Mouse (Mus musculus): ENCODE measurements around the gene Dnmt3b.
"Not testable (repeated sequence)": the region's sequence is repeated elsewhere in the genome, so short reads cannot be mapped to it uniquely, and the experiment has no call there.

The Dnmt3b gene

DNA sequence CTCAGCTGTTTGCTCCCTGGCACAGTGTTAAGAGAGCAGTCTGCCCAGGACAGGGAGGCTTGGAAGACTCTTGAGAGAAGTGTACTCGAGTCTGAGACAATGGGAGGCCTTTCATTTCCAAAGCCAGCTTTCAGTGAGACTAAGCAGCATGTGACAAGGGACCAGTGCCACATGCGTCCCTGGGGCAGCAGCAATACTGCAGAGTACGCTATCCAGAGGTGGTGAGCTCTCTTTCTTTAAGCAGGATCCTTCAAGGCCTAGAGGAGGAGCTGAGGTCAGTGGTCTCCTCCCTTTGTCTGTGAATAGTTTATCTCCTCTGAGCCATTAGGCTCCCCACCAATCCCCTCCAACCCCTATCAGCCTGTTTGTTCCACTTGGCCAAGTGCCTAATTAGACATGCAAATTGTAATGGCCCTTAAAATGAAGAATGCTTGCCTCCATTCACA lies 63.4 kb downstream of the Dnmt3b start:
- DNase-seq (ENCODE audit: low spot score in 2 of 2): no peak

DNA sequence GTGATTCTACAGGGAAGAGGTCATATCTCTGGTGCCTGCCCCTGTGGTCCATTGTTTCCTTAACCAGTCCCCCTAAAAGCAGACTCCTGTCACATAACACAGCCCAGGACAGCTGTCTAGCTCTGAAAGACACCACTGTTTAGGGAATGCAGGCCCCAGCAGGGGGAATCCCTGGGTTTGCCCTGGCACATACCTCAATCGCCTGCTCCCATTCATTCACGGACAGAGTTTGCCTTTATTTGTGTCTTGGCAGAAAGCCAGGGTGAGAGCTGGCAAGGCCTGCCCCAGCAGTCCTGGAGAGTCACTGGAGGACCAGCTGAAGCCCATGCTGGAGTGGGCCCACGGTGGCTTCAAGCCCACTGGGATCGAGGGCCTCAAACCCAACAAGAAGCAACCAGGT lies 64.0 kb downstream of the Dnmt3b start:
- peak in 1 of 2 experiments; percentile 35 for DNase-seq (ENCODE audit: low spot score in 2 of 2)

DNA sequence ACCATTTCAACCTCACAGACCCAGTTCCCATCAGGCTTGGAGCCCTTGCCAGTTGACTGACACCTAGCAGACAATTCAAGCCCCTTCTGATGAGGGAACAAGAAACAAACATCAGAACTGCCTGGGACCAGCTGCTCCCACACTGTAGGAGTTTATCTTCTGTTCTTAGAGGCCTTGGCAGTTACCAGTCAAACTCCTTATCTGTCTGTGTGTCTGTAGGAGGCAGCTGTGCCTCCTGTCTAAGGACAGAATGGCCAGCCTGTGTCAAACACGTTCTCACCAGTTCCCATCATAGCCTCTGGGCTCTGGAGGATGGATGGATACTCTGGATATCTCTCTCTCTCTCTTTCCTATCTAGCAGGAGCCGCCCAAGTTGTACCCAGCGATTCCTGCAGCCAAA lies 68.6 kb downstream of the Dnmt3b start:
- DNase-seq (ENCODE audit: low spot score in 2 of 2): not testable (repeated sequence)

DNA sequence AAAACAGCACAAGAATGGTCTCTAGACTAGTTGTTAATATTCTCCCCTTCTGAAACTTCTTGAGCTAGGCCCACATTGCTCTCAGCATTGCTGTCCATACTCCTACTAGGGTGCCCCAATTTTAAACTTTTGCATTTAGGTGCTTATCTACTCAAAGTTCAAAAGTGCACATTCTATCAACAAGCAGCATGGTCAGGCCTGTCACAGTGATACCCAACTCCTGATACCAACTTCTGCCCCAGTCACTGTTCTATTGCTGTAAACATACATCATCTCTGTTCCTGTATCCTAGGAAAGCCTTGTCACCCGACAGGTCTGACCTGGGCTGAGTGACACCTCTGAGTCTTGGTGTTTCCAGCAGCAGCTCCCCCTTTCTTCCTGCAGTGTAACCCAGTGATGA lies 73.8 kb downstream of the Dnmt3b start:
- DNase-seq (ENCODE audit: low spot score in 2 of 2): no peak

DNA sequence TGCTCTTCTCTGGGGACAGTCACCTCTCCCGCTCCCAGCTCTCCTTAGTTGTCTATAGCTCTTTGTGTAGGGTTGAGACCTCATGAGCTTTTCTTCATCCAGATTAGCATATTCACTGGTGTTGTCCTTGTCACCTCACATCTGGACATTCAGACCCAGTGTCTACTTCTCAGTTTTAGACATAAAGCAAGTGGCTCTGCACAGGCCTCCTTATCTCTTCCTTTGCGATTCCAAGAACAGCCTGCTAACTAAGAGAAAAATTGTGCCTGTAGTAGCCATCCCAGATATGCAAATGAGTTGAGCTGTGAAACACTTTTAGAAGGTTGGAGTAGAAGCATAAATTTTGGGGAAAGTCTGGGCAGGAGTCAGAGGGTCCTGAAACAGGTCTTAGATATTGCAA lies 75.2 kb downstream of the Dnmt3b start:
- DNase-seq (ENCODE audit: low spot score in 2 of 2): no peak

DNA sequence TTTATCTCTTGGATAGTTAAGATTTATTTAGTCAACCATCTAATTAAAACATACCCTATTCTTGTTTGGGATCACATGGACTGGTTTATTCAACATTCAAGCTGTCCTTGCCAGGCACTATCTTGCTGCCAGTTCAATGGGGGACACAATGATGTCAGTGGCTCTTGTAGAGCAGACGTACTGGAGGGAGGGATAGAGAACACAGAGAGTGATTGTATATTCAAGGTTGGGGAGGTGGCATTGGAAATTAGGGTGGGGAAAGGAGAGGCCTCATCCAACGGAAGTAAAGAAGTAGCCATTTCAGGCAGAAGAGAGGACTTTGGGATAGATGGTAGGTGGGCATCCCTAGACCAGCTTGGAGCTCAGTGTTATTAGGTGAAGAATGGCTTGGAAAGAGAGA lies 75.6 kb downstream of the Dnmt3b start:
- no peak for DNase-seq (ENCODE audit: low spot score in 2 of 2)

DNA sequence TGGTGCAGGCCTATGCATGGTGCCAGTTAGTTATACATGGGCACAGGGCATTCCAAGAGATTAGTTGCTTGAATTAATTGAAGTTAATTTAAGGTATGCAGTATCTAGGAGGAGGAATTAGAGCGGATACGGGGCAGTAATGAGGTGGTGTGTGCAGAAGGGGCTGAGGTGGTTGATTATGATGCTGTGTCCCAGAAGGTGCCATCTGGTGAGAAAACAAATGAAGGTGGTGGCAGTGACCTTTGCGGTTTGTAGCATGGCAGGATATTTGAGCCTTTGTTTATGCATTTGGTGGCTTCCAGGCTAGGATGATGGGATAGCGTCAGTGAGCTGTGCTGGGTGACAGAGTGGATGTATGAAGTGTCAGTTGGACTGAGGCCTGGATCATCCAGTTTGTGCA lies 76.0 kb downstream of the Dnmt3b start:
- DNase-seq (ENCODE audit: low spot score in 2 of 2): no peak

DNA sequence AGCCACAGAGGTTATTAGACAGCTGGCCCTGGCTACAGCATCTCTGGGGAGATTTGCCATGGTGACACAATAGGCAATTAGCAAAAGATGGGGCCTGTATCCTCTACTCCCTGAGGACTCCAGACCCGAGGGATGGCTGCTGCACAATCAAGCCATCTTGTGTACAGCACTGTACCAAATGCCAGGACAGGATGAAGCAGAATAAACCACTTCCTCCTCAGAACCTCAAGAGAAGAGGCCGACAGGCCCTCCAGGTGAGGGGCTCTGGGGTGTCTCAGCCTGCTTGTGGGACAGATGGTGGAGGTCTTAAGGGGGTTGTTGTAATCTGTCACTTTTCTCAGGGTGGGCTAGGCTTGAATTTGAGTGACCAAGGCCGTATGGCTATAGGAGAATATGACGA lies 84.8 kb downstream of the Dnmt3b start:
- DNase-seq (ENCODE audit: low spot score in 2 of 2): no peak

Measured in urinary bladder, postnatal 4 days (tissue).